Mouse (Mus musculus) ZHBTc4 (cell line): Measurements from ENCODE around the gene Ntng1.

Experiments used
- DNase-seq: peaks from one replicate; pipeline ENCODE4 v3.0.0-alpha.2; 2011; ENCODE audit warnings: low read depth, low spot score

Gene Ntng1

DNA sequence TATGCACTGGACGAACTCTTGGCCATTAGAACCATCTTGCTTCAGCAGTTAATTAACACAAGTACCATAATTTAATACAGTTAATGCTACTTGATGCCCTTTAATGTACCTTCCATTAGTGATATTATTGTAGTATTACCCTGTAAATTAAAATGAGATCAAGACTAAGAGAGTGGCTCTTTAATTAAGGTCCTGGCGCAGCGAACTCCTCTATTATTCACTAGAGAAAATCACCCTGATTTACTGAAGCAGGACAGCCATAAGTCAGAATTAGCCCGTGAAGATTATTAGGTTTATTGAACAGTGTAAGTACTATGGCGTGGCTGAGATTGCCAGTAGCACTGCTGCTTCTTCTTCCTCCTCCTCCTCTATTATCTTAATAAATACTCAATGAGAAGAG lies 212.8 kb downstream of the Ntng1 start:
- DNase-seq: no peak

- no peak for DNase-seq
Observed at GRCm38 (mm10) chr3:109923788-109924187, 220.0 kb downstream of the Ntng1 start.

GRCm38 (mm10) chr3:109918996-109919395 lies 224.8 kb downstream of the Ntng1 start:
- no peak for DNase-seq

GRCm38 (mm10) chr3:109917926-109918694 lies 225.7 kb downstream of the Ntng1 start:
- no peak for DNase-seq

DNA sequence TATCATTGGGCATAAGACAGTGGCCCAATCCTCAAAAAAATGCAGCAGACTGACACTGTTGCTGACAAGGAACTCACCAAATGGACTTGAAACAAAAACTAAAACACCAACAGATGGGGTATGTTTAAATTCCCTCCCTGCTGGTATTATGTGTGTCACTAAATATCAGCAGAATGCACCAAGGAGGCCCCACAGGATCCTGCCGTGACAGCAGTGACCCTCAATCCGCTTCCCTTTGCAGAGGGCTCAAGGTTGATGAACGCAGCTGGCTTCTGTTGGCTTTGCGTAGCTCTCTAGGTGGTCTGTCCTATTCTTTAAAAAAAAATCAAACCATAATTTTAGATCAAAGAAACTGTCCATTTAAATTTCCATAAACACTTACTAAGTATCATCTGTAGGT lies 226.7 kb downstream of the Ntng1 start:
- DNase-seq: no peak

GRCm38 (mm10) chr3:109914226-109914625 lies 229.6 kb downstream of the Ntng1 start:
- no peak for DNase-seq

DNA sequence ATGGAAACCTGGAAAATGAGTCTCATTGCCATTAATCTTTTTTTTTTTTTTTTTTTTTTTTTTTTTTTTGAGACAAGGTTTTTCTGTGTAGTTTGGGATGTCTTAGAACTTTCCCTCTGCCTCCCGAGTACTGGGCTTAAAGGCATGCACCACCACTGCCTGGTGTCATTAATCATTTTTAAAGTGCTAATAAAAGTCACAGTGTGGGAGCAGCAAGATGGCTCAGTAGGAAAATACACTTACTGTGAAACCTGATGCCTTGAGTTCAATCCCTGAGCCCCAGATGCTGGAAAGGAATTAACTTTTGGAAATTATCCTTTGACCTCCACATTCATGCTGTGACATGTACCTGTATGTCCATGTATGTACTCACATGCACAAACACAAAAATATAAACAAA lies 253.2 kb downstream of the Ntng1 start:
- DNase-seq: no peak

DNA sequence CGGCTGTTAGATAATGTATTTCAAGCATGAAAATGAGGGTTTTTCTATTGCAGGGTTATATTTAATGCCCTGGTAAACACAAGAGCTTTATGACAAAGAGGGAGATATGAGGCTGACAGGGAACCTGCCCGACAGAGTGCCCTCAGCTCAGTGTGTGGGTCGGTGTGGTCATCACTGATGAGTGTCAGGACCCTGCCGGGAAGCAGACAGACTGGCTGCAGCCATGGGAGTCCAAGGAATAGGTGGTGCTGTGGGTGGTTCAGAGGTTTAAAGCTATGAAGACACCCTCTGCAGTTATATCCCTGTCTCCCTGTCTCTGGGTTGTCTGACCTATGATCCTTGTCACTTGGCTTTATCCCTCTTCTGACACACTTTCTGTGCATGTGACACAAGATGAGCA lies 258.1 kb downstream of the Ntng1 start:
- no peak for DNase-seq

DNA sequence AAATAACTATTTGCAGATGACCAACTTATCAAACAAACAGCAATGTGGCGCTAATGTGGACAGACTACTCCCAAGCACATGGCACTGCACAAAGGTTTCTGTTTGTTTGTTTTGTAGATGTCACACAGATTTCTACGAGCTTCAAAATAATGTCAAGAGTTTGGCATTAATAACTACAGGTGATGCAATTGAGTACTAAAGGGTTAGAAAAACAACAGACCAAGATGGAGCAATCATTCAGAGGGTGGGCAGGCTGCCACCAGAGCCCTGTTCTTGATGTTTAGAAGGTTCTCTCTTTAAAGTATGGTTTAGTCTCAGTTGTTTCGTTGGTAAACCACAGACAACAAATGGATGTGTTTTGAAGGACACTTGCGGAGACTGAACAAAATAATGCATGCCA lies 264.8 kb downstream of the Ntng1 start:
- DNase-seq: no peak

DNA sequence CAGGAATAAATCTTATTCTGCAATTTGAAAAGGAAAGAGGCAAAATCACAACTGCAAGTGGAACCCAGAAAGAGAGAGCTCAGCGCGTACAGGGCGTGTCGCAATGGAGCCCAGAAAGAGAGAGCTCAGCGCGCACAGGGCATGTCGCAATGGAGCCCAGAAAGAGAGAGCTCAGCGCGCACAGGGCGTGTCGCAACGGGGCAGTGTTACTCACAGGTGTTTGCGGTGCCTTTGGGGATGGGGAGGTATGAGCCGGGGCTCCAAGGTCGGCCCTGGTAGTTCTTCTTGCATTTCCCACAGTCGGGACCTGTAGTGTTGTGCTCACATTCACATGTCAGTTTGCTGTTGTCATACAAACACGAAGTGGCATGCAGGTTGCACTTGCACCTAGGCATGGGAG lies 271.8 kb downstream of the Ntng1 start:
- DNase-seq: no peak

DNA sequence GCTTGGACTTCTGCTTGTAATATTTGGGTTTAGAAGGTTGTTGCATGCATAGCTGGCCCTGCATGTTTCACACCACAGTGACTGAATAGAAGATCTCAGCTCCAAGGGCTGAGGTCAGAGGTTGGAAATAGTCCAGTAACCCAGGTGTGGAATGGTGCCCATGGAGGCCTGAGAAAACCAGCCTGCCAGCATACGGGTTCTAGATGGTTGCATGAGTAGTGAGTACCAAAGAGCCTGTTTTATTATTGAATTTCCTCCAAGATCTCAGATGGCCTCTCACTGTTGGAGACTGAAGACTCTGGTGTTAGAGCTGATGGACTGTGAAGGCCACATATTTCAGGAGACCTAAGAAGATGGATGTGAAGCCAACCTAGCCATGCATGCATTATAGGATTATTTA lies 285.5 kb downstream of the Ntng1 start:
- no peak for DNase-seq

DNA sequence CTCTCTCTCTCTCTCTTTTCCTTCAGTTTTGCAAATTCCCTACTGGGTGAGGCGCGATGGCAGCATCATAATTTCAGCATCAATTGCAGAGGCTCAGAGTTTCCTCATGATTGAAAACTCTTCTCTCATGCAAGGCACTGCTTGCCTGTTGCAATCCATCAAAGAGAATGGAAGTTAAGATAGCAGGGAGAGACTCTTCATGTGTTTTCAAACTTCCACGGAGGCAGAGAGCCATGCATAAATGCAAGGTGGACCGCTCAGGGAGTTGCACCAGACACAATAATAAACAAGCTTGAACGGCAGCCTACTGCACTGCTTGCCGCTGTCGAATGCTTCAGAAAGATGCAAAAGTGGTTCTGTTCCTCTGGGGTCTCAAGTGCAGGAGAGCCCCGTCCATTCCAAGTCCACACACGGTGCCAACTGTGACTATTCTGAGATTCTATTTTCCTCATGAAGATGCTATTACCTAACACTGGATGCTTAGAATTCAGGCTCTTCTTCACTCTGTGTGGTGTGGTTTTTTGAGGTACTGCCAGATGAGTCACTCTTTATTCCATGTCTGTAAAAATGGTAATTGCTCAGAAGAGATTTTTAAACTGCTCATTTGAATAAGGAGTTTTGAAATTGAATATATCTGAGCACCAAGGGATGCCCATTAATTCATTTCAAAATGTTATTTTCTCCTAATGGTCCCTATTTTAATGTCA lies 289.2 kb downstream of the Ntng1 start:
- DNase-seq: no peak

DNA sequence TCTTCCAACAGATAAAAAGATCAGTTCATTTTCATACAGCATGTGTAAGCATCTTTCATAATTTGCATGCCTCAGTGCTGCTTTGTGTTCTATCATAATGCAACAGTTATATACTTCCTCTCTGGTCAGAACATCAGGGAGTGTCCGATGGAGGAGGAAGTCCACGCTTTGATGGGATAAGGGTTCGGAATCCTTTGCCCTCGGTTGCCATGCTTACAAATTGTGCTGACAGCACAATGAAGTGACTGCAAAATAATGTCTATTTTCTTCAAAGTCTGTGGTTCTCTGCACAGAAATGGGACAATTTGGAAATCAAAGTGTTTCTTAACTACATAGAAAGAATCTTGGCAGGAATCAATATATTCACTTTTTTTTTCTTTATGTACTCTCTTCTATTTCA lies 297.2 kb downstream of the Ntng1 start:
- no peak for DNase-seq

GRCm38 (mm10) chr3:109825806-109826205 lies 318.0 kb downstream of the Ntng1 start:
- no peak for DNase-seq

DNA sequence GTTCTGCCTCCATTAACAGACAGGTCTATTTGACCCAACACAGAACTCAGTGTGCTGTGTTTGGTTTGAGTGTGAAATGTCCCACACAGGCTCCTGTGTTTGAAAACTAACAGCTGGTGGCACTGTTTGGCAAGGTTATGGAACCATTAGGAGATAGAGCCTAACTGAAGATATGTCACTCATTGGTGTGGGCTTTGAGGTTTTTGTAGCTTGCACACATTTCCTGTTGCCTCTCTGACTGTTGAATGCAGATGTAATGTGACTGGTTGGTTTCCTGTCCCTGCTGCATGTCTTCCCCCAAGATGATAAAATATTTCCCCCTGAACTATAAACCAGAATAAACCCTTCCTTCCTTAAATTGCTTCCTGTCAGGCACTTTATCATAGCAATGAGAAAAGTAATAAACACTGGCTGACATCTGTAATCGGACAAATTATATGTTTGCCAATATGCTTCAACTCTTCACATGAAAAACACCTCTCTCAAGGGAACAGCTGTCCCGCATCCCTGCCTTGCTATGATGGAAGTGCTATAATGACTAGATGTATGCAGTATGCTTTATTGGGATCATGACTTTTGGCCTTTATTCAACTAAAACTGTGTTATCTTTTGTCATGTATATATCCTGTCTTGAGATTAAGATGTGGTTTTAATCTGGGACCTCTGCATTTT lies 320.9 kb downstream of the Ntng1 start:
- no peak for DNase-seq

- no peak for DNase-seq
Observed at GRCm38 (mm10) chr3:109818821-109819685, 324.8 kb downstream of the Ntng1 start.

DNA sequence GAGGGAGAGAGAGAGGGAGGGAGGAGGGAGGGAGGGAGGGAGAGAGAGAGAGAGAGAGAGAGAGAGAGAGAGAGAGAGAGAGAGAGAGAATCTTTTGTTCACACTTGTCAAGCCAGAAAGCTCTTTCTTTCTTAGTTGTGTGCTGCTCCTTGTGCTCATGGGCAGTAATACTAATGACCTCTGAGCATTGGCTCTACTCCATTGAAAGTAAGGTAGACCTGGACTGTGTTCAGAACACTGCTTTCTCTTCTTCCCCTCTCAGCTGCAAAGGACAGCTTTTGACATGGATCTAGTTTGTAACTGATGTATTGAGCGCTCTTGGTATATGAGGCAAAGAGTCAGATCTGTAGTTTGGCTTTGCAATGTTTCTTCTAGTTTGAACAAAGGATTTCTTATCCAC lies 334.7 kb downstream of the Ntng1 start:
- no peak for DNase-seq

GRCm38 (mm10) chr3:109807211-109807934 lies 336.4 kb downstream of the Ntng1 start:
- no peak for DNase-seq

DNA sequence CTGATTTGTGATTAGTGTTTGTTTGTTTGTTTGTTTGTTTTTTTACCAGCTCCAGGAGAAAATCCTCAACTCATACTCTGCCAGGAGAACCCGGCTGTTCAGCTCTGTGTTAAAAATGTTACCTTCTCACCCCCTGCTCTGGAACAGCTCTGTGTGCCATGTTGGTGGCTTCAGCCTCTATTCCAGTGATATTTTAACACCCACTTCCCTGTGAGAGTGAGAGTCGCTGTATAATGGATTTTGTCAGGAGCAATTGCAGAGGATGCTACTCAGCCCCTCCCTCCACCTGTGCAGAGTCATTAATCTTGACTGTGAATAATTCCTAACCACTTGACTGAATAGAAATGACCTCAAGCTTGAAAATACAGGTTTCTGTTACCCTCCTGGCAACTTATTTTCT lies 339.7 kb downstream of the Ntng1 start:
- DNase-seq: no peak

DNA sequence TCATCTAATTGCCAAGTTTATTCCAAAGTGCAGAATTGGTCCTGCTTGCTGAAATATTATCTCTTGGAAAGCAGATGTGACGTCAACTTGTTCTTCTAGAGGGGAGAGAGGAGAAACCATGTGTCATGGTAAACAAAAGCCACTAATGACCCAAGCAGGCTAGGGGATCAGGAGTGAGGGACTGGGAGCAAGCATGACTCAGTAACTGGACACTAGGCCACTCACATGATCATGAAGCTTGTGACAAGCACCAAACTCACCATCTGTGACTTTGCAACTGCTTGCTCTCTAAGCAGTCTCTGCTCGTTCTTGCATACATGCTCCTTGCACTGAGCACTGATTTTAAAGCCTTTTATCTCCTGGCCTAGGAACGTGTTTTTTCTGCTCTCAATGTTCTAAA lies 340.2 kb downstream of the Ntng1 start:
- no peak for DNase-seq

DNA sequence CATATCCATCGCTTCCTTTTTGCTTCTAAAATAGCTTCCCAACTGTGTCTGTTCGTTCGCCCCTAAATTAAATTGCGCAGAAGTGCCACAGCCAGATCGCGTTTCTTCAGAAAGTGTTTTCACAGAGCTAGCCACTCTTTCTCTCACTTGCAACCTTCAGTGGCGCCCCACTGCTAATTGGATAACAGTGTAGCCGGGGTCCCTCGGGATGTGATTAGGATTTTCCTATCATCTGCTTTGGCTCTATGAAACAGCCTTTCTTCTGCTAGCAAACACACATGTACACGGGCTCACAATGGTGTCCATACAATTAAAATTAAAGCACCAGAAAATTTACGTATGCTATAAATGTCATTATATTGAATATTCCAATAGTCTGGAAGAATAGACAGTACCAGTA lies 346.5 kb downstream of the Ntng1 start:
- no peak for DNase-seq
